Mouse (Mus musculus) R1 (cell line): Measurements from ENCODE around the gene Icos.

ENCODE experiments used
- DNase-seq: peaks from one replicate; pipeline ENCODE4 v3.0.0-alpha.2; 2018; ENCODE audit warnings: low read depth, low spot score

Gene Icos

GRCm38 (mm10) chr1:60962095-60962494 is 15.6 kb upstream of the Icos start:
- peak; percentile 56 for DNase-seq

DNA sequence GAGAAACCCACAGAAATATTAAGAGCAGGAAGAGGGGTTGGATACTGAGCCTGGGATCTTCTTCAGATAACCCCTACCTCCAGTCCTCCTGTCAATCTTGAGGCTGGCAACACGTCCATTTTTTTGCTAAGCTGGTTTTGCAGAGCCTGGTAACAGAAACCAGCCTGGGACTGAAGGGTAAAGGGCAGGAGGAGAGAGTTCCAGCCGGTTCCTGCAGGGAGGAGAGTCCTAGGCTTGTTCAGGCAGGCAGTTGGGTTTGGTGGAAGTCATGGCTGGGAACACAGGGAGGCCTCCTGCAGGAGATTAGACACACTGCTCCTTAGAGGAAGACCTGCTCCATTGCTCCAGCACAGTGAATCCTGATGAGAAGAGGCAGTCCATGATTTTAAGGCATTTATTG is 10.2 kb upstream of the Icos start:
- DNase-seq = no peak

DNA sequence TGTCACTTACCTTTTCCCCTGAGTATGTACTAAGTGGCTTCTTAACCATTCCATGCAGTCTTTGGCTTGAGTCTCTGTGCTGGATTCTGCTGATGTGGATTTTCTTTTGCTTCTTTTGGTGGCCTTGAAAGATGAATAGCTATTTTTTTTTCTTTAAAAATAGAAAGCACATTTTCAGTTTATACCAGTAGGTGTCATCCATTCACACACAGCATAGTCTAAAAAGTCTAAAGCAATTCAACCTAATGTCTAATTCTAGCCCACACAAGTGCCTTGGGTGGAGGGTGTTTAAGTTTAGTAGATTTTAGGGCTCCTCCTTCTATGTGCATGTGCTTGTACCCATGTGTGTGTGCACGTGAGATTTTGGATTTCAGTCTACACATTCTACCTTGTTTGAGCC is 6.9 kb upstream of the Icos start:
- DNase-seq = no peak

GRCm38 (mm10) chr1:60974221-60974620 is 3.5 kb upstream of the Icos start:
- DNase-seq = no peak

DNA sequence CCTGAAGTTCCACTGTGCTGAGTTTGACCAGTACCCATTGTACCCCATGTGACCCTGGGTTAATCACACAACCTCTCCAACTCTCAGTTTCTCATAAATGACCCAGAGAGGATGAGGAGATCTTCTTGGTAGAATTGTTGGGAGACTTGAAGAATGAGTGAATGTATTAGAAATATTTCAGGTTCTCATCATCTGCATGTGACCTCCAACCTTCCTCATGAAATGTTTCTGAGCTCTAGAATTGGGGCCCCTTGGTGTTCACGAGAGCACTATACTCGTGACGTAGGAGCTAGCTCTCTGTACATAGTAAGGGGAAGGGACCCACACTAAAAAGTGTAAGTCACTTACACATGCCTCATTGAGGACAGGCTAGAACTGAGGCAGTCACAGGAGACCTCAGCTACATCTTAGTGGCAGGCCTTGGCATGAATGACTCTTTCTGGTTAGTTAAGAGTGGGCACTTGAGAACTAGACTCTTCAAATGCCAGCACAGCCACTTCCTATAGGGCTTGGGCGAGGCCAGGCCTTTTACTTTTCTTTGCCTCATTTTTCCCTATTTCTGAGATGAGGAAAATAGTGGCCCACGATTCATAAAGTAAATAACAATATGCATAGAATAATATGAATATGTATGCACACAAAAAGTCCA is 2.0 kb upstream of the Icos start:
- no peak for DNase-seq

DNA sequence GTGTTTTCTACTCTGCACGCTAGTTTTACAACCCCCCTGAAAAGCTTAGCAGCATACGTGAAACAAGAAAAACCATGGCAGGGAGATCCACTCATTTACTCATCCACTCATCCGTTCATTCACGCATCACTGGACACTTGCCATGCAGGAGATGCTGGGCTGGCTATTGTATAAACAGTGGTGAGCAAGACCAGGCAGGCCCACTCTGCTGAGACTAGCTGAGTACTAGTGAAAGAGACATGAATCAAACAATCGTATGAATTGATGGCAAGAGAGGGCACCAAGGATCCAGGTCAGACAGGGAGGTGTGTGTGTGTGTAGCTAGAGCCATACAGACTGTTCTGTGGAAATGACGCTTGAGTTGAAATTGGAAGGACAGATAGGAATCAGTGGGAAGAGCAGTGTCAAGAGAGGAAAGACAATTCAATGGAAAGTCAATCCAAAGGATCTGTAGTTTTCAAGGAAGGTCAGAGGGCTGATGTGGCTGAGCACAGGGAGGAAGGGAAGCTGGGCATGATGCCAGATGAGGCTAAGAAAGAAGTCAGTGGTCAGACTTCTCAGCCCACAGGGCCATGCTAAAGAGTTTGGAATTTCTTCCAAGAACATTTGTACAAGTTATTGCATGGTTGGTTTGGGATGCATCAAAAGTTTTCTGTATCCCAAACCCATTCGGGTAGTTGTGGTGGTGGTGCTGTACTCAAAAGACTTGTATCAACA is 1.6 kb downstream of the Icos start:
- DNase-seq = no peak

GRCm38 (mm10) chr1:60979843-60980235 is 2.1 kb downstream of the Icos start:
- DNase-seq = no peak

- no peak for DNase-seq
Observed at GRCm38 (mm10) chr1:60985075-60985474, 7.3 kb downstream of the Icos start.

- DNase-seq = no peak
Observed at GRCm38 (mm10) chr1:60986141-60986540, 8.4 kb downstream of the Icos start.

DNA sequence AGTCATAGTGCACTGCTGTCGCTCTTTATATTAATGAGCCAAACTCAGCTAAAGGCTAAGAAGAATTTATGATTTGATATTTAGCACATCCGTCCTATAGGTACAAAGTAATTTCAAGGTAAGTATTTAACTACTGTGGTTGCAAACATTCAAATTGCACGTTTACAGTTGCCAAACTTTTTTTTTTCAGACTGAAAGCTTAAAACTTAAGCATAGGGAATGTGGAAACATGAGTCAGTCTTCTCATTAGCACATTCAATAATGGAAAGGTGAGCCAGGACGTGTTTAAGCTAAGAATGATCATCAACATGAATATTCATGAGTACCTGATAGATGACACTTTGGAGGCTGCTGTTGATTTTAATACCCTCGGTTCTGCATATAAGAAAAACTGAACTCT is 11.4 kb downstream of the Icos start:
- no peak for DNase-seq

GRCm38 (mm10) chr1:60990305-60990704 is 12.6 kb downstream of the Icos start:
- DNase-seq = no peak

GRCm38 (mm10) chr1:60998008-60998557 is 20.4 kb downstream of the Icos start:
- DNase-seq = no peak

DNA sequence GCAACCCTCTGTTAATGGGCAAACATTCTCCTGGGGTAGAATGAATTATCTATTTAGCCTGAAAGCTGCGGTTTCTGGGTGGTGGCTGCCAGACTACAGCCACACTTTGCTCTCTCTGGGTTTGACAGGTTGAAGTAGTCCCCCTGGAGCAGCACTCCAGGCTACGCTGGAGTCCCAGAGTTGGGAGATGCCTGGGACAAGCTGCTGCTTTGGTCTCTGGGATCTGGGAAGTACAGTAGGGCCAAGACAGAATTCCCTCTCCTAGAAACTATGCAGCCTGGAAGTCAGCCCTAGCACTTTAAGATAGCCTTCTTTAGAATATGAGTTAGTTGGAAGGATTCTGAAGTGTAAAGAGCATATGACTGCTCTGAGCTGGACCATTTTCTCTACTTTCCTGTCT is 21.0 kb downstream of the Icos start:
- DNase-seq = no peak

DNA sequence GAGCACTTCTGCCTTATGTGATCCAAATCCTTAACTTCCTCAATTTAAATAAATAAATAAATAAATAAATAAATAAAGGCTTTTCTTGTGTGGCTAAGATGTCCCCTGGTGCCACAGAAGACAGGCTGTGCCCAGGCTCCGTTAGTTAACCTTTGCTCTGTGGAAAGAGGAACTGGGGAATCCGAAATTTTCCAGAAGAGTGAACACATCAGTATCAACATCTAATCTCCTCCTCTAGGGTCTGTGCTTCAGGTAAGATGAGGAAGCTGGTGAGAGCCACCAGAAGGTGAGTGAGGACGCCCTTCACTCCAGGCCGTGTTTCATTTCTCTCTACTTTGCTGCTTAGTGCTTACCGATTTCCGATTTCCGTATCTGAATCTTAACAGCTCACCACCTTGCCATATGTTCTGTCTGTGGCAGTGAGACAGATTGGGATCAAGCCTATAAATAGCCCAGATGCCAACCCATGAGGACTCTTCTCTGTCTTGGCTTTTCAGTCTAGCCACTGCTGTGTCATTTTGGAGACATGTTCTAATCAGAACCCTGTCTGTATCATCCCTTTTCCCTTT is 24.1 kb downstream of the Icos start:
- DNase-seq = no peak

DNA sequence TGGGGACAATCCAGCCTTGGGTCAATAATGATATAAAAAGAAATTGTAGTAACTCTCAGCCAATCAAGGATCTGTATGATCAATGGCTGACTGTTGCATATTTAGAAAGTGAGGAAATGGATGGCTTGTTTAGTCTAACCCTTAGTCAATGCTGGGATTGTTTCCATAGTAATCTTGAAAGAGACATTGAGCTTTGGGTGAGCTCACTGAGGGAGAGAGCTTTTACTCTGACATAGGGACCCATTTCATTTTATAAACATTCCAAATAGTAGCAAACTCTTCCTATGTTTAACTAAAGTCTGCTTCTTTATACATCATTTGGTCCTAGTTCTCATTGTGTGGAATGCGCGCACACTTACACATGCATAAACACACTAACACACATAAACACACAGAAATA is 28.5 kb downstream of the Icos start:
- no peak for DNase-seq

DNA sequence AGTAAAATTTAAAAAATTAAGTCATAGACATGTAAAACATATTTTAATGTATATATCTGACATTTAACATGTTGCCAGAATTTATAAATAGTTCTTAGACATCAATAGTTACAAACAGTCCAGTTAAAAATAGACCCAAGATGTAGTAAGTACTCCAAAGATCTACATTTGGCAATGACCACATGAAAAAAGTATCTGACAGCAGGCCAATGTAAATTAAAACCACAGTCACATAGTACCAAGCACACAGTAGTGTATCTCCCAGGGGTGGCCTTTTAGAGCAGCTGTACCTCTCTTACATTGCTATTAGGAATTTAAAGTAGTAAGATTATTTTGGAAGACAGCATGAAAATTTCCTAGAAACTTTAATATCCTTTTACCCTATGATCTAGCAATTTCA is 29.8 kb downstream of the Icos start:
- DNase-seq = no peak

DNA sequence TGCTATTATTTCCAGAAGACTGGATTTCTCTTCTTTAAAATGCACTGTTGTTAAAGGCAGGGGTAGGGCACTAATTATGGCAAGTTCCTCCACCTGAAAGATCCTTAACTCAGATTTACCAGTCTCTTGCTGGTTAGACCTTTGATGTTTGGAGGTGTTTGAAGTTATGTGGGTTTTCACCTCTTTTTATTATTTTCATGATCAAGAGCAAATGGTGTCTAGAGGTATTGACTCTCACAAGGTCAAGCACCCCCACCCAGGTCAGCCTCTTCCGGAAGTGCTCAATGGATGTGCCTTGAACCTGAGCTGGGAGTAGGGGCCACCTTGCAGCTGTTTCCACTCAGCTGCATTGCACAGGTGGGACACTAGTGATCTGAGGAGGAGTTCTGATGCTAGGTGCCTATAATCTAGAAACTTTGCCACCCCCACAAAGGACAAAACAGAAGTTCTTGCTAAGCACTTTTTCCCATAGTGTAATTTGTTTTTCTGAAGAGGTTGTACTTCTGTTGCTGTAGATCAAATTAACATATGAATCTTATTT is 38.9 kb downstream of the Icos start:
- peak; percentile 5 for DNase-seq

- no peak for DNase-seq
Observed at GRCm38 (mm10) chr1:61026712-61027111, 49.0 kb downstream of the Icos start.

GRCm38 (mm10) chr1:61027519-61027918 is 49.8 kb downstream of the Icos start:
- no peak for DNase-seq

- DNase-seq = no peak
Observed at GRCm38 (mm10) chr1:61029919-61030318, 52.2 kb downstream of the Icos start.

DNA sequence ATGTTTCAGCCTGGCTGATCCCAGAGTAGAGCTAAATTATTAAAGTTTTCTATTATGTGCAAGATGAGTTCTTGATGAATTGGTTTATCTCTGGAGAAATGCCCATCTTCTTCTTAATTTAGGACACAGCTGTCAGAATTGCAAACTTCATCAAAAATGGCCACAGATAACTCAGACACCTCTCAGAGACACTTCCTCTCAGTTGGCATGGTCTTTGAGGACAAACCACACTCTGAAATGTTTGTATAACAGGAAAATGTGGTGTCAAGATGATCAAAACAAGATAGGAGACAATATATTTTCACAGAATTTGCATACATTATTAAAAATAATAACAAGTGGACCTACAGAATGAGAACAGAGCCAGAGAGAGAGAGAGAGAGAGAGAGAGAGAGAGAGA is 52.8 kb downstream of the Icos start:
- no peak for DNase-seq

GRCm38 (mm10) chr1:61035270-61035669 is 57.5 kb downstream of the Icos start:
- DNase-seq = no peak

GRCm38 (mm10) chr1:61038223-61038622 is 60.5 kb downstream of the Icos start:
- no peak for DNase-seq
